Mouse (Mus musculus): ENCODE data around the gene Reep3.

GRCm38 (mm10) chr10:67126061-67126858 is 29.5 kb upstream of the Reep3 start:
- TF ChIP-seq POLR2A (IDR thresholded peaks at IDR 0.05; ENCODE audit: insufficient read depth, low read length) (no peak), CTCF (IDR thresholded peaks at IDR 0.05; ENCODE audit: low read depth, low read length) (no peak), EP300 (IDR thresholded peaks at IDR 0.05; ENCODE audit: insufficient read depth, low read depth, low read length) (no peak)

All from ES-Bruce4 (cell line).